Mouse (Mus musculus) adrenal gland, adult (tissue): ENCODE measurements around the gene Erg28.

Experiments
- DNase-seq, 2 experiments: peaks; one replicate each; pipeline ENCODE4 v3.0.0; 2022 to 2023; ENCODE audit warnings: low spot score in 1 of 2; ENCODE audit not compliant: inconsistent age in 2 of 2

The Erg28 gene

GRCm38 (mm10) chr12:85824438-85825264 lies at the start of gene Erg28, which contains the start of gene Ttll5:
TSS of gene Erg28 (minus strand) at chr12:85824550.
TSS of gene Ttll5 (plus strand) at chr12:85824659.
- DNase-seq, result peak; percentile 96 to 99

GRCm38 (mm10) chr12:85869423-85869822 lies 45.1 kb upstream of the Erg28 start:
- DNase-seq, result peak; percentile 70 to 79

GRCm38 (mm10) chr12:85867125-85867524 lies 42.8 kb upstream of the Erg28 start:
- no peak for DNase-seq

- no peak for DNase-seq
These were observed 42.3 kb upstream of the Erg28 start for GRCm38 (mm10) chr12:85866624-85867023.

- peak in 1 of 2 experiments; percentile 32 for DNase-seq
These were observed 41.2 kb upstream of the Erg28 start for GRCm38 (mm10) chr12:85865526-85865925.

GRCm38 (mm10) chr12:85862514-85862913 lies 38.2 kb upstream of the Erg28 start:
- DNase-seq, result peak in 1 of 2 experiments; percentile 31

GRCm38 (mm10) chr12:85859511-85860189 lies 35.3 kb upstream of the Erg28 start:
- peak in 1 of 2 experiments; percentile 52 for DNase-seq

GRCm38 (mm10) chr12:85859111-85859510 lies 34.8 kb upstream of the Erg28 start:
- DNase-seq, result peak in 1 of 2 experiments; percentile 36

- no peak for DNase-seq
These were observed 33.0 kb upstream of the Erg28 start for GRCm38 (mm10) chr12:85857300-85857699.

GRCm38 (mm10) chr12:85854271-85854670 lies 29.9 kb upstream of the Erg28 start:
- DNase-seq, result no peak

- no peak for DNase-seq
These were observed 29.5 kb upstream of the Erg28 start for GRCm38 (mm10) chr12:85853836-85854235.

GRCm38 (mm10) chr12:85850661-85851060 lies 26.3 kb upstream of the Erg28 start:
- no peak for DNase-seq

GRCm38 (mm10) chr12:85848164-85848958 lies 24.0 kb upstream of the Erg28 start:
- DNase-seq, result peak; percentile 31 to 77

GRCm38 (mm10) chr12:85839371-85840000 lies 15.1 kb upstream of the Erg28 start:
- DNase-seq, result no peak

- DNase-seq, result no peak
These were observed 13.4 kb upstream of the Erg28 start for GRCm38 (mm10) chr12:85837765-85838164.

- DNase-seq, result no peak
These were observed 10.2 kb upstream of the Erg28 start for GRCm38 (mm10) chr12:85834543-85834942.

GRCm38 (mm10) chr12:85830691-85831090 lies 6.3 kb upstream of the Erg28 start:
- DNase-seq, result peak in 1 of 2 experiments; percentile 78

- no peak for DNase-seq
These were observed 5.5 kb upstream of the Erg28 start for GRCm38 (mm10) chr12:85829866-85830265.

GRCm38 (mm10) chr12:85828856-85829255 lies 4.5 kb upstream of the Erg28 start:
- no peak for DNase-seq

- DNase-seq, result no peak
These were observed 1.5 kb upstream of the Erg28 start for GRCm38 (mm10) chr12:85825822-85826221.

- DNase-seq, result no peak
These were observed 1.0 kb upstream of the Erg28 start for GRCm38 (mm10) chr12:85825361-85825760.
